Mouse (Mus musculus) thymus, postnatal 25 days (tissue): ENCODE data around the gene Epha8.

Experiments used
- DNase-seq: peaks from one replicate; pipeline ENCODE4 v3.0.0; 2022

The Epha8 gene

GRCm38 (mm10) chr4:136949266-136949989 is 7.2 kb downstream of the Epha8 start:
- DNase-seq: no peak

DNA sequence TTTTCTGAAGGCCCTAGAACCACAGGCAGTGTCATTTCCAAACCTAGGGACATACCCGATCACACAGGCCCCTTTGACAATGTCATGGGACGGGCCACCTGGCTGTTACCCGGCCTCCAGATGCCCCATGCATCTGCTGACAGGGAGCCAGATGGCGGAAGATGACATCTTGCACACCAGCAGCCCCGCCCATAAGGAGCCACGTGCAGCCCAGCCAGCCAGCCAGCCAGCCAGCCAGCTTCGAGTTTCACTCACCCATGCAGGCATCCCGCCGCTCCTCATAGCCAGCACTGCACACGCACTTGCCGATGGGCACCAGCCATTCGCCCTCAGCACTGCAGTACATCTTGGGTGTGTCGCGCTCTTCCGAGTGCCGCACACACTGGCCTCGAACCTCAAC is 11.2 kb downstream of the Epha8 start:
- no peak for DNase-seq

GRCm38 (mm10) chr4:136944558-136945350 is 11.9 kb downstream of the Epha8 start:
- no peak for DNase-seq

GRCm38 (mm10) chr4:136943175-136943574 is 13.4 kb downstream of the Epha8 start:
- DNase-seq: no peak

DNA sequence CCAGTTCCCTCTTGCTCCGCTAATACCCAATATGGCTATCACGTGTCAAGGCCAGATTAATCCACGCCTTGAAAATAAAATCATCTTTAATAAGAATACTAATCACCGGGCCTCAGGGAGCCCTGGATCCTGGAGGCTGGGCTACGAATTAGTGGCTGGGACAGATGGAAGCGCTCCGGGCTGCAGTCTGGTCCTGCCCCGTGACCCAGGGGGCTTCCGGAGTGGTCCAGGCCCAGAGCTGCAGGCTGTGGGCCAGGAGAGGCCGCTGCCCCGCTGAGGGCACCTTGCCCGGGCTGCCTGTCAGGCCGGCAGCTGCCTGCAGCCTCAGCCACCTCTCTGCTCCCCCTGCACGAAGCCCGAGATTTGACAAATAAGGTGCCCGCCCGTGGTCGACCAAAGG is 13.9 kb downstream of the Epha8 start:
- no peak for DNase-seq

- no peak for DNase-seq
Observed at GRCm38 (mm10) chr4:136937935-136938334, 18.7 kb downstream of the Epha8 start.

GRCm38 (mm10) chr4:136937344-136937743 is 19.3 kb downstream of the Epha8 start:
- DNase-seq: no peak

- DNase-seq: no peak
Observed at GRCm38 (mm10) chr4:136934746-136935613, 21.6 kb downstream of the Epha8 start.

DNA sequence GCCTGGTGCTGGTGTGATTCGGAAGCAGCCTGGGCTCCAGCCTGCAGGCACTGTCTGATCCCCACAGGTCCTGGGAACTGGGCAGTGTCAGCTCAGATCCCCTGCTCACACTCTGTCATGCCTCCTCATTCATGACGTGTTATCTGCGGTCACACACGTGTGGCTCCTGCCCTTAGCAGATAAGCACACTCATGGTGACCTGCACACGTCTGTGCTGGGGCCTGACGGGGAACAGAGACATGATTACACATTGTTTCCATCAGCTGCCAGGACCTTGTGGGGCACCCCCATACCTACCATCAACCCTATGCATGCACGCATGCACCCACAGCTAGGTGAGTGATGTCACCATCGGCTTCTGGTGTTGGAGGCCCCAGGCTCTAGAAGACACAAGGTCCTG is 26.1 kb downstream of the Epha8 start:
- no peak for DNase-seq

DNA sequence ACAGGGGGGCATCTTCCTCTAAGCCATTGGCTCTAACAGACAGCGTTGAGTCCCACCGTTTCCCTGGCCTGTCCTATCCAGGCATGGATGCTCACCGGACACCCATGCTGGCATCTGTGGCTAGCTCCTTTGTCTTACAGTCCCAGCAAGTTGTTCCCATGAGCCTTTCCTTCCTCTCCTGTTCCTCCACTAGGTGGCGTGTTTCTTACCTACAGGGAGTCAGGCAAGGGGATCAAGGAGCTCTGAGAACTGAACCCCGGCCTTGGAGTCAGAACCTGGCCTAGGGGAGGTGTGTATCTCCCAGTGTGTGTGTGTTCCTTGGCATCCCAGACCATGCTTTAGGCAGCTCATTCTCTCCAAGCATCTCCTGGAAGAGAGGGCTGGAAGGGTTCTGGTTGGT is 27.7 kb downstream of the Epha8 start:
- DNase-seq: peak; percentile 3

GRCm38 (mm10) chr4:136925804-136926203 is 30.8 kb downstream of the Epha8 start:
- no peak for DNase-seq

DNA sequence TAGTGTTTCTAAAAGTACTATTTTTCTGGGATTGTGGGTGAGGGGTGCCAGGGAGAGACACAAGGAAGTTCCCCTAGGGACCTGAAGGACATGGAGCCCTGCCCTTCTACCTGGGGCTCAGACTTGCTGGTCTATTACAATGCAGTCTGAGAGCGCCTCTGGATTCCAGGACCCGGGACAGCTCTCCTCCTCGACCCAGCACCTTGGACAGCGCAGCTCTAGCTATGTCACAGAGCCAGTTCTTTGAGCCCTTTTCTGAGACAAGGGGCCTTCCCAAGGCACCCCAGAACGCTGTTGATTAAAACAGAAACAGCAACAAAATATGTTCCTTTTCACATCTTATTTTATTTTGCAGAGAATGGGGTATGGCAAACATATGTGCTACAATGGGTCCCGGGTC is 32.1 kb downstream of the Epha8 start:
- peak; percentile 45 for DNase-seq

DNA sequence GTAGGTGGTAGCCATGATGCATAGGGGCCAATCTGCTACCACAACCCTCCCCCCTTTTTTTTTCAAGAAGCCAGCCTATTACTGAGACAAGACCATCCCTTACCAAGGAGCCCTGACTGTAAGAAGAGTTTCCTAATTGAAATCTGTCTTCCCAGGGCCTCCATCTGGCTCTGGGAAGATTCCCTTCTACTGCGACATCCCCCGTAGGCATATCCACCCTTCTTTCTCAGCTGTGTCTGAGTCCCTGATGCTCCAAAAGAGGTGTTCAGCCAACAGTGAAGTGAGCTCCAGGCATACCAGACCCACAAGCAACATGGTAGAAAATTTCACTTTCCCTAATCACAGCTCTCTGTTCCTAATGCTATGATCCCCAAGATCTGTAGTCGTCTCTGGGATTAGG is 37.1 kb downstream of the Epha8 start:
- no peak for DNase-seq

DNA sequence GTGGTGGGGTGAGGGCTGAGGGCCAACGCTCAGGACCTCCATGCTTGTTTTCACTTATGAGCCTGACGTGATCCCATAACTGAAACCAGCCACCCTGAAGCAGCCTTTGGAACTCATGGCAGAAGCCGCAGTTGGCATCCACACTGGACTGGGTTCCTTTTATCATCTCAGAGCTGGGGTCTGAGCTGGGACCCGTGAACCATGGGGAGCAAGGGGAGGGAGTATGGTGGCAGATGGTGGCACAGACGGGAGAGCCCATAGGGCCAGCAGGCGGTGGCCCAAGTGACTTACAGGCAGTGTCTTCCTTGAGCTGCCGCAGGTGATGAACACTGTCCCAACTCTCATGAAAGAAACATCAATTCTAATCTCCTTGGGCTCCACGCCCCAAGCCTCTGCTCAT is 37.8 kb downstream of the Epha8 start:
- no peak for DNase-seq

DNA sequence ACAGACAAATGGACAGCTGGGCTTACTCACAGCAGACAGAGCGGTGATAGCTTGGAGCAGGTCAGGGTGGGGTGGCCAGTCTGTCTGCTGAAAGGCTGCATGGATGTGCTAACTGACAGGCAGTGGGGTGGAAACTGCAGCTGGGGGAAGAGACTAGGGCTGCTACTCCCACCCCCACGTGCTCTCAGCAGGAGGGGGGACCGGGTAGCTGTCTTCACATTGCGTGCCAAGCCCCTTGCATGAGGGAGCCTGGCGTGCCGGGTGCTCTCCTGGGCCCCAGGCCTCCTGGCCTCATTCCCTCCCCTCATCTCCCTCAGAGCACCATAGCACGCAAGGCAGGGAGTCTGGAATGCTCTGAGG is 39.5 kb downstream of the Epha8 start:
- DNase-seq: no peak

DNA sequence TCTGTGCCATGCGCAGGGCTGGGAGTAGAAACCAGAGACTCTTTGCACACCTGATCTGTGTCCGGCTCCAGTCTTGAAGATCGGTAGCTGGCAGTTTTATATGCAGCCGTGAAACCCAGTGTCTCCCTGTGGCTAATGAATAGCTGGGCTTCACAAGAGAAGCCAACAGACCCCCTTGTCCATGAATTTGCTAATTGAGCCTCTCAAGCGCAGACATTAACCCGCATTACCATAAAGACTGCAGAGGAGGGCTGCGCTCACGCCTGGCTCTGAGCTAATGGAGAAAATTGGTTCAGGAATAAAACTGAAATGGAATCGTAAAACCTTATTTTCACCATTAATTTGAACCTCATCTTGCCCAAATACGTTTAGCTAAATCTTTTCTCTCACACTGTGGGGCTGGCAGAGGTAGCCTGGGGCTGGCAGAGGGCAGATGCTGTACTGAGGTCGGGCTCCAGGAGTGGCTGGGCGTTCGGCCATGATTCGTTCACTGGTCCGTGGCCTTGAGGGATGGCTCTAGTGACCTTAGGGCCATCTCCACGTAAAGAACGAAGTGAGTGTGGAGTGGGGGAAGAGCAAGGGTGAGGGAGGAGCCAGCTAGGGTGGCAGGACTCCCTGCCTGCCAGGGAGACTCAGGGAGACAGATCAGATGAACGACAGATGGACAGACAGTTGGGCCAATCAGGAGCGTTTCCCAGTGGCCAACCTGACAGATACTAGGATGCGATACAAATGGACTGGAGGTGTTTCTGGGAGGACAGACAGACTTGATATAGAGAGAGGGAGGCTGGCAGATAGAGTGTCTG is 40.1 kb downstream of the Epha8 start:
- no peak for DNase-seq

DNA sequence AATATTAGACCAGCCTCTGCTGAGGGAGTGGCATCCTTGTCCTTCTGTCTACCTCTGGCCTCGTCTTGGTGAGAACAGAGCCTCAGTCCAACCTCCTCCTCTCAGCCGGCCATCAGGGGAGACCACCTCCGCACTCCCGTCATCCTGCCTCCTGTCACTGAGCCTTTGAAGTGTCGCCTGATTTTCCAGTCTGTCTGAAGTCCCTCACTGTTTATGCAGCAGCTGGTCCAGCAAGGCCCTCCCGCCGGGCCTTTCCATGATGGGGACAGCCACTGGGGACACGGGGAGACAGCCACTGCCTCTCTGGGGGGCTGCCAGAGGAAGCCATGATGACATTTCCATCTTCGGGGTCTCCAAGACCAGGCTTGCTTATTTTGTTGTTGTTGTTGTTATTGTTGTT is 43.8 kb downstream of the Epha8 start:
- DNase-seq: no peak

DNA sequence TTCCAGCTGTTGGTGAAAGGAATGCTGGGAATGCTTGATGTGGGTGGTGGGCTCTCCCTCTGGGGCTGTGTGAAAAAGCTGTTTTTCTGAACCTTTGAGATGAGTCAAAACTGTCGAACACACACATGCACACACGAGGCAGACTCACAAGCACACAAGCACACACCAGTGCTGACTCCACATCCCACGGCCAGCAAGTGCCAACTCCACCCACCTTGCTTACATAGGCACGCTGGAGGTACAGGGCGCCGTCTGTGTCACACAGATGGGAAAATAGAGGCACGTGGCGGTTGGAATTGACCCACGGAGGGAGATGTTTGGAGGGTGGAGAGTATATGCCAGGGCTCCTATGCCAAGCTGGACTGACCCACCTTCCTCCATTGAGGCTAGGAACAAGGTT is 44.8 kb downstream of the Epha8 start:
- DNase-seq: no peak

DNA sequence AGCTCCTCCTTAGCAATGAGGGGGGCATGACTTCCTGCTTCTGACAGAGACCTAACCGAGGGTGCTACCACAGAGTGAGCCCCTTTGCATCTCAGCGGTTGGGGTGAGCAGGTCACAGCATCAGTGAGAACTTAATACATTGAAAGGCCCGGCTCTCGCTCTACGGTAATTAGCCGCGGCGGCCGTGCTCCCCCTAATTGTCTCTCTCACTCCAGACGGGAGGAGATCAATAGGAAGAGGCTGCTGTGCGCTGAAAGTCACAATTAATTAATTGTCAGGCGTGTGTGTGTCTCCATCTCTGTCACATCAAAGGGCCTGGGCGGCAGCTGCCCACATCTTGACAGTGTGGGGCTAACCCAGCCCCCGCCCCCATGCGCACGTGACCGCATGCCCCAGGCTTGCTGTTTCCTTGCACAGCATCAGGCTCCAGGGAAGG is 45.4 kb downstream of the Epha8 start:
- no peak for DNase-seq

GRCm38 (mm10) chr4:136907809-136908208 is 48.8 kb downstream of the Epha8 start:
- no peak for DNase-seq

DNA sequence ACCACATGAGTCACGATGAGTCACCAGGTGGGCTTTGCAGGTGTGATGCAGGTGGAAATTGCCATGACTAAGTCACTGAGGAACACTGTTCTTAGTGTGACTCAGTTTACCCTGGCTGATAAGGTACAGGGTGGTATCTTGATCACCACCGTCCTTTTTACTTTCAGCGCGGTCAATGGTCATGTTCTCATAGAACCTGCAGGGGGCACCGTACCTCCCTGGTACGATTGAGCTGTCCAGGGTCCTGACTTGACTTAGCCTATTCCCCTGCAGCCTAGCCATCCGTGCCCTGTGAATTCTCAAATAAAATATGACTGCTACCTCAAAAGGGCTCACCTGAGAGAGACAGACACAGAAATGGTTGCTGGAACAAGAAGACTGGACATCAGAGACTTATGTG is 49.6 kb downstream of the Epha8 start:
- DNase-seq: peak; percentile 36

- DNase-seq: no peak
Observed at GRCm38 (mm10) chr4:136904767-136905539, 51.7 kb downstream of the Epha8 start.
